Mouse (Mus musculus) frontal cortex, postnatal 36 days (tissue): ENCODE results near the gene Nemp1.
A peak's percentile ranks its signal among the peaks of the same experiment; 100 is the strongest.

Experiments
- DNase-seq, 2 experiments: peaks; one replicate each; pipeline ENCODE4 v3.0.0; 2022; ENCODE audit warnings: low spot score in 2 of 2

Nemp1 gene

DNA sequence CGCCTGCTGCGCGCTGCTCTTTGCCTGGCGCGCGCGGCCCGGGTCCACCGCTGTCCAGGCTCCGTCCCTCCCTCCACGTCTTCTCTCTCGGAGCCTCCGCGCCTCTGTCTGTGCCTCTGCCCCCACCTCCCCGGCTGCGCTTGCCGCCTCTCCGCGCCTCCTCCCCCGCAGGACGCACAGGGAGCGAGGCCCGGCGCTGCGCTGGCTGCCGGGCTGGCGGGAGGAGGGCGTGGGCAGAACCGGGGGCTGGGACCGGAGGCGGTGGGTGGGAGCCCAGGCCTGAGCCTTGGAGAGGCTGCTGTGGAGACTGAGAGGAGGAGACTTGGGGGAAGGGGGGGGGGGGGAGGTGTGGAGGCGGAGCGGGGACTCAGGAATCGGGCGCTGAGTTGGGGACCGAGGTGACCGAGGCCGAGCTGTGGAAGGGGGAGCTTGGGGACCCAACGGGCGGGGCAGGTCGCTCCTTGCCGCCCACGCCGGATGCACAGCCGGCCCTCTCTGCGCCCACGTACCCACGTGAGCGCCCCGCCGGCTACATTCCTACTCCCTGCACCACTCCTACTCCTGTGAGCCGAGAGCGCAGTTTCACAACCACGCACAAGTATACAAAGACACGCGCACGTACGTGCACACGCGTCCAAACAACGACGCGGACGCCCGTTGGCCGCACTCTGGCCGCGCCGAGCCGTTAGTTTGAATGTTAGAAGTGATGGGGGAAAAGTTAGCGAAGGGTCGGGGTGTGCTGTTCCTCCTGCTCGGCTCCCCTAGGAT, at the start of gene Nemp1:
Gene Nemp1, plus strand, starts transcription at position 401 of the 768 bp plus-strand sequence.
- DNase-seq: peak; percentile 73

GRCm38 (mm10) chr10:127617294-127617693, 49.4 kb upstream of the Nemp1 start:
- DNase-seq: no peak

- DNase-seq: no peak
These were observed 48.5 kb upstream of the Nemp1 start for GRCm38 (mm10) chr10:127618173-127618572.

- no peak for DNase-seq
These were observed 47.5 kb upstream of the Nemp1 start for GRCm38 (mm10) chr10:127619119-127619721.

- DNase-seq: no peak
These were observed 46.7 kb upstream of the Nemp1 start for GRCm38 (mm10) chr10:127619941-127620405.

DNA sequence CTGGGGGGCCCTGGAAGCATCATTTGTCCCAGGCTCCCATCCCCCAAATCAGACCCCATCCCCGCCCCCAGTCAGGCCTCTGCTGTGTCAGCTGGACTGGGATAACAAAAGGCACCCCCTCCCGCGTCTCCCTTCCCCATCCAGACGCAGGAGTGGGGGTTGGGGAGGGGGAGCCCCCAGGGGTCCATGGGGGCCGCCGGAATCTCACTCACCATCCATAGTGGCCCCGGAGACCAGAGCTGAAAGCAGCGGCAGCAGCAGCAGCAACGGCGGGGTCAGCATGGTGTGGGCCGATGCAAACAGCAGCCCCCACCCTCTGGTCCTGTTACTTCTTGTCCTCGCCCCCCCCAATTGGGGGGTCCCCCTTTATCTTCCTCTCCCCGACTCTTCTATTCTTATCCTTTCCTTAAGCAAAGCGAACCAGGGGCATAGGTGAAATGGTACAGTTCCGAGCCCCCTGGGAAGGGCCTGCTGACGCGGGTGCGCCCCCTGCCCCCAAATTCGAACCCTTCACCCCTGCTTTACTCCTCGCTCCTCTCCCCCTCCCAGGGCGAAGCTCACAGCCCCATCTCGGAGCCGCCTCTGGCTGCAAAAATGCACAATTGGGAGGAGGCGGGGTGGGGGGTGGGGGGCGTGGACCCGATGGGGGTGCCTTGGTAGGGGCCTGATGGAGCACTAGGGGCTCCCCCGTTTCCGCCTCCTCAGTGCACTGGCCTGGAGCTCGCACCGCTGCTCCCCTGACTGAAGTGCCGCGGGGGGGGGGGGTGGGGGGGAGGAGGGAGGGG, 46.1 kb upstream of the Nemp1 start, which contains the start of gene Lrp1:
Gene Lrp1, minus strand, starts transcription at position 743 of the 785 bp plus-strand sequence.
- DNase-seq: no peak

DNA sequence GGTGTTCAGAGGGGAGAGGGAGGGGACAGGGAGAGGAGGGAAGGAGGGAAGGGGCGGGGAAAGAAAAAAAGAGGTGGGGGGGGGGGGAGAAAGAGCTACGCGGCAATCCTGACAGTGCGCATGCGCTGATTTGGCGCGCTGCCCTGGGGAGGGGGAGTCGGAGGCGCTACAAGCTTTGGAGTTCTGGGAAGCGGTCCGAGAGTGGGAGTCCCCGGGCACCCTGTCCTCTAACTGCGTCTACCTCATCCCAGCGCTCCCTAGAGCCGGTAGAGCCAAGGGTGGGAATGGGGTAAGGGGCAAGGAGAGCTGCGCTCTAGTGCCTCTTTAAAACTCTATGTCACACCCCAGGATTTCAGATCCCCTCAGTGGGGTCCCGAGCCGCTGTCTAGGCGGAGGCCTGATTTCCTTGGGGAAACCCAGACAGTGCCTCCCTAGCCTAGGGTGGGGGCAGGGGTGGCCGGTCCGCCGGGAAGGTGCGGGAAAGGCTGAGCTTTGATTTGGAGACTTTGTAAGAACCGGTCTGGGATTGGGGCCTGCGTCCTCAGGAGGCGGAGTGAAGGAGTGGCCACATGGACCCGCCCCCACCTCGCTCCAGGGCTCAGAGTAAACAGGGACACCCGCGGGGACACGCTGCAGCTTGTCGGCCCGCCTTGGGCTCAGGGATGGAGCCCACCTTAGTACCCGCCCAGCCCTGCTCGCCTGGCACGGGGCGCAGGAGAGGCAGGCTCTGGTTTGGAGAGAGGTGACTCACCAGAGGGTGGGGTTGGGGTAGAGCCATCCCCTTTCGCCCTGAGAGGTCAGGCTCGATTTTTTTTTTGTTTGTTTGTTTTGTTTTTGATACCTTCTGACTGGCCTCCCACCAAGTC, 45.3 kb upstream of the Nemp1 start:
- DNase-seq: peak; percentile 89 to 90

DNA sequence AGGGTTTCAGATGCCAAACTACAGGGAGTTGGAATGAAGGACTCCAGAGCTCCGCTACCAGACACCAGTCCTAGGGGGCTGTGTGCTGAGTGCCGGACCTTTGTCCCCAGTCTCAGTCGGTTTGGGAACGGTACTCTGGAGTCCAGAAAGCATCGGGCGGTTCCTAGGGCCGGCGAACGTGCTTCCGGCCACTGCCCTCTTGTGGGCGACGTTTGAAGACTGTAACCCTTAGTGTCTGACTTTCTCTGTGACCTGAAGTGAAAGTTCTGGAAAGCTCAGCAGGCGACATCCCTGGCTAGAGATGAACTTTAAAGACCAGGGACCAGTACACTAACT, 44.7 kb upstream of the Nemp1 start:
- DNase-seq: peak in 1 of 2 experiments; percentile 56

GRCm38 (mm10) chr10:127622661-127623060, 44.0 kb upstream of the Nemp1 start:
- DNase-seq: no peak

GRCm38 (mm10) chr10:127623439-127624216, 43.1 kb upstream of the Nemp1 start:
- DNase-seq: no peak

- no peak for DNase-seq
These were observed 40.3 kb upstream of the Nemp1 start for GRCm38 (mm10) chr10:127626433-127626832.

GRCm38 (mm10) chr10:127631261-127632214, 35.2 kb upstream of the Nemp1 start:
- no peak for DNase-seq

- DNase-seq: no peak
These were observed 33.9 kb upstream of the Nemp1 start for GRCm38 (mm10) chr10:127632668-127633271.

- DNase-seq: no peak
These were observed 26.3 kb upstream of the Nemp1 start for GRCm38 (mm10) chr10:127640421-127640820.

- peak; percentile 85 to 91 for DNase-seq
These were observed 24.6 kb upstream of the Nemp1 start for GRCm38 (mm10) chr10:127641861-127642771.

GRCm38 (mm10) chr10:127642772-127643552, 23.7 kb upstream of the Nemp1 start, which contains the start of gene Stat6:
Gene Stat6 (plus strand): TSS chr10:127642986.
- peak in 1 of 2 experiments; percentile 30 for DNase-seq
